Mouse (Mus musculus) forebrain, embryonic 11.5 days (tissue): Measurements from ENCODE around the gene B4galt2. TPM values are rescaled to one million over a fixed set of nuclear protein-coding genes. Genes with fewer than 3 reads are reported as not detected.

ENCODE experiments used
- ATAC-seq: fragments of 200-750 bp; cut with Nextera tagmentation; replicated peaks from 2 replicates; pipeline ENCODE4 v1.8.0; 2017; ENCODE audit warnings: moderate TSS enrichment; ENCODE audit not compliant: low FRiP score
- DNase-seq: peaks from one replicate; pipeline ENCODE4 v3.0.0-alpha.2; 2017; ENCODE audit warnings: low spot score
- H3K27ac ChIP-seq: fragments of 300-500 bp; sonication (generic); 2 replicates; pipeline ENCODE4 v1.5.1; 2014; ENCODE audit warnings: low read depth, low read length
- H3K27me3 ChIP-seq: fragments of 300-500 bp; sonication (generic); 2 replicates; pipeline ENCODE4 v1.6.1; 2014; ENCODE audit warnings: mild to moderate bottlenecking, low read length, mixed read lengths; ENCODE audit not compliant: control insufficient read depth, insufficient read depth
- H3K36me3 ChIP-seq: fragments of 300-500 bp; sonication (generic); 2 replicates; pipeline ENCODE4 v1.6.1; 2014; ENCODE audit warnings: mild to moderate bottlenecking, low read length, moderate library complexity, mixed read lengths; ENCODE audit not compliant: control insufficient read depth, insufficient read depth
- H3K4me1 ChIP-seq: fragments of 300-500 bp; sonication (generic); replicated peaks from 2 replicates; pipeline ENCODE4 v1.6.1; 2014; ENCODE audit warnings: low read length, mixed read lengths; ENCODE audit not compliant: control insufficient read depth, insufficient read depth
- H3K4me2 ChIP-seq: fragments of 300-500 bp; sonication (generic); 2 replicates; pipeline ENCODE4 v1.6.1; 2014; ENCODE audit warnings: low read depth, mild to moderate bottlenecking, low read length, moderate library complexity, mixed read lengths; ENCODE audit not compliant: severe bottlenecking
- H3K4me3 ChIP-seq: fragments of 300-500 bp; sonication (generic); 2 replicates; pipeline ENCODE4 v1.5.1; 2014; ENCODE audit warnings: low read depth, low read length
- H3K9ac ChIP-seq: fragments of 300-500 bp; sonication (generic); 2 replicates; pipeline ENCODE4 v1.6.1; 2014; ENCODE audit warnings: low read length
- H3K9me3 ChIP-seq: fragments of 300-500 bp; sonication (generic); 2 replicates; pipeline ENCODE4 v1.6.1; 2016; ENCODE audit warnings: low read length, mixed read lengths; ENCODE audit not compliant: control insufficient read depth
- whole genome bisulfite sequencing: fragments of 180-500 bp; shearing (Covaris S2); extraction: QIAGEN DNeasy Blood & Tissue Kit; methylation state at CpG from one replicate; pipeline ENCODE4 v1.1.7; 2014; 5-methylcytosine and 5-hydroxymethylcytosine counted together
- polyA plus RNA-seq: library from polyadenylated mRNA; unstranded; fragments of >200 nt; fragmentation: Nextera tagmentation; extraction: Ambion mirVana; gene quantifications from 2 replicates; pipeline ENCODE4 v1.2.1, GENCODE M21; 2014

B4galt2 gene
- polyA plus RNA-seq, 1 experiment from 2014 or later = 31.3 TPM

GRCm38 (mm10) chr4:117921358-117921757 is 38.1 kb upstream of the B4galt2 start:
- H3K27me3 ChIP-seq = peaks cover 11% of the 10 kb centered on the region
- DNase-seq (no peak), ATAC-seq (no peak)
- no peak overlapping the region for H3K27ac ChIP-seq
- no peak overlapping the region for H3K4me3 ChIP-seq
- no peak overlapping the region for H3K9ac ChIP-seq
- 83% methylated on average over 2 of the region's 2 CpGs for WGBS
- H3K4me2 ChIP-seq = no peak overlapping the region
- H3K36me3 ChIP-seq = no peaks in the 10 kb centered on the region
- H3K4me1 ChIP-seq = peaks cover 2% of the 10 kb centered on the region; the same call in 1 of the 2 replicates
- H3K9me3 ChIP-seq = no peaks in the 10 kb centered on the region

GRCm38 (mm10) chr4:117918762-117919161 is 35.5 kb upstream of the B4galt2 start:
- Histone ChIP-seq H3K4me2 (no peak overlapping the region), H3K27ac (no peak overlapping the region), H3K9ac (no peak overlapping the region), H3K27me3 (no peaks in the 10 kb centered on the region), H3K36me3 (no peaks in the 10 kb centered on the region), H3K9me3 (no peaks in the 10 kb centered on the region), H3K4me3 (no peak overlapping the region), H3K4me1 (peaks cover 4% of the 10 kb centered on the region; the same call in 1 of the 2 replicates)
- ATAC-seq (no peak), DNase-seq (no peak)
- WGBS = 91% methylated on average over 5 of the region's 5 CpGs

GRCm38 (mm10) chr4:117918261-117918660 is 35.0 kb upstream of the B4galt2 start:
- H3K4me3 ChIP-seq = no peak overlapping the region
- H3K27ac ChIP-seq = no peak overlapping the region
- H3K9ac ChIP-seq = no peak overlapping the region
- DNase-seq (no peak), ATAC-seq (no peak)
- no peak overlapping the region for H3K4me2 ChIP-seq
- H3K27me3 ChIP-seq = no peaks in the 10 kb centered on the region
- H3K36me3 ChIP-seq = no peaks in the 10 kb centered on the region
- H3K4me1 ChIP-seq = peaks cover 8% of the 10 kb centered on the region
- 89% methylated on average over 3 of the region's 3 CpGs for WGBS
- H3K9me3 ChIP-seq = no peaks in the 10 kb centered on the region

GRCm38 (mm10) chr4:117917847-117918246 is 34.6 kb upstream of the B4galt2 start:
- DNase-seq = no peak
- ATAC-seq = no peak
- peaks cover 8% of the 10 kb centered on the region for H3K4me1 ChIP-seq
- H3K9ac ChIP-seq = no peak overlapping the region
- no peaks in the 10 kb centered on the region for H3K27me3 ChIP-seq
- H3K4me2 ChIP-seq = no peak overlapping the region
- no peaks in the 10 kb centered on the region for H3K36me3 ChIP-seq
- WGBS = 93% methylated on average over 4 of the region's 4 CpGs
- H3K27ac ChIP-seq = no peak overlapping the region
- H3K9me3 ChIP-seq = no peaks in the 10 kb centered on the region
- H3K4me3 ChIP-seq = no peak overlapping the region

- Histone ChIP-seq H3K4me1 (peaks cover 8% of the 10 kb centered on the region), H3K9ac (no peak overlapping the region), H3K4me3 (no peak overlapping the region), H3K9me3 (no peaks in the 10 kb centered on the region), H3K27ac (no peak overlapping the region), H3K36me3 (no peaks in the 10 kb centered on the region), H3K4me2 (no peak overlapping the region), H3K27me3 (no peaks in the 10 kb centered on the region)
- 89% methylated on average over 4 of the region's 4 CpGs for WGBS
- DNase-seq = no peak
- no peak for ATAC-seq
Observed at GRCm38 (mm10) chr4:117917402-117917801, 34.1 kb upstream of the B4galt2 start.

- no peaks in the 10 kb centered on the region for H3K9me3 ChIP-seq
- DNase-seq (no peak), ATAC-seq (no peak)
- no peaks in the 10 kb centered on the region for H3K27me3 ChIP-seq
- H3K27ac ChIP-seq = no peak overlapping the region
- no peak overlapping the region for H3K4me3 ChIP-seq
- 92% methylated on average over 5 of the region's 5 CpGs for WGBS
- no peak overlapping the region; the same call in 1 of the 2 replicates for H3K4me2 ChIP-seq
- peaks cover 8% of the 10 kb centered on the region for H3K4me1 ChIP-seq
- no peak overlapping the region for H3K9ac ChIP-seq
- H3K36me3 ChIP-seq = no peaks in the 10 kb centered on the region
Observed at GRCm38 (mm10) chr4:117916386-117916785, 33.1 kb upstream of the B4galt2 start.

GRCm38 (mm10) chr4:117915489-117916105 is 32.3 kb upstream of the B4galt2 start:
- peak overlapping the region; percentile 100 for H3K4me2 ChIP-seq
- no peak overlapping the region for H3K27ac ChIP-seq
- peak overlapping the region; percentile 80 for H3K9ac ChIP-seq
- H3K4me1 ChIP-seq = peaks cover 8% of the 10 kb centered on the region
- H3K36me3 ChIP-seq = no peaks in the 10 kb centered on the region
- H3K4me3 ChIP-seq = peak overlapping the region; percentile 78
- no peaks in the 10 kb centered on the region for H3K27me3 ChIP-seq
- 8% methylated on average over 19 of the region's 19 CpGs for WGBS
- DNase-seq (no peak), ATAC-seq (no peak)
- H3K9me3 ChIP-seq = no peaks in the 10 kb centered on the region

- H3K27ac ChIP-seq = peak within 1 kb of the TSS; percentile 72
- H3K4me2 ChIP-seq = peak within 1 kb of the TSS; percentile 100
- peak within 1 kb of the TSS; percentile 80 for H3K9ac ChIP-seq
- no peaks in the 10 kb centered on the region; the same call in 1 of the 2 replicates for H3K36me3 ChIP-seq
- H3K4me1 ChIP-seq = peaks cover 8% of the 10 kb centered on the region
- WGBS = 0% methylated on average over 59 of the region's 61 CpGs
- ATAC-seq (peak; percentile 95), DNase-seq (peak; percentile 95)
- H3K4me3 ChIP-seq = peak within 1 kb of the TSS; percentile 78
- H3K9me3 ChIP-seq = no peaks in the 10 kb centered on the region
- H3K27me3 ChIP-seq = no peaks in the 10 kb centered on the region
Observed at GRCm38 (mm10) chr4:117914591-117915442, 31.5 kb upstream of the B4galt2 start, which contains the start of gene Ipo13. Gene Ipo13, minus strand, starts transcription at chr4:117914999.
